Mouse (Mus musculus) kidney, adult 18-20 months (tissue): ENCODE measurements around the gene Atmin.
A peak's percentile ranks its signal among the peaks of the same experiment; 100 is the strongest.

Experiments
- DNase-seq: peaks from one replicate; pipeline ENCODE4 v3.0.0; 2021

The Atmin gene

GRCm38 (mm10) chr8:116951778-116952177 lies 8.6 kb downstream of the Atmin start:
- no peak for DNase-seq

GRCm38 (mm10) chr8:116952428-116952827 lies 9.2 kb downstream of the Atmin start:
- DNase-seq, result no peak

- DNase-seq, result no peak
Measured at GRCm38 (mm10) chr8:116954415-116954814, 11.2 kb downstream of the Atmin start.

- peak; percentile 29 for DNase-seq
Measured at GRCm38 (mm10) chr8:116969531-116969930, 26.3 kb downstream of the Atmin start.

- no peak for DNase-seq
Measured at GRCm38 (mm10) chr8:116975066-116975465, 31.9 kb downstream of the Atmin start.

- peak; percentile 20 for DNase-seq
Measured at GRCm38 (mm10) chr8:116975606-116976005, 32.4 kb downstream of the Atmin start.

GRCm38 (mm10) chr8:116978052-116978451 lies 34.9 kb downstream of the Atmin start:
- DNase-seq, result no peak

GRCm38 (mm10) chr8:116978631-116979256 lies 35.6 kb downstream of the Atmin start, which contains the start of gene 1700030J22Rik:
Gene 1700030J22Rik, minus strand, starts transcription at chr8:116978959.
- DNase-seq, result peak; percentile 100

GRCm38 (mm10) chr8:116980117-116980516 lies 36.9 kb downstream of the Atmin start:
- DNase-seq, result peak; percentile 55

GRCm38 (mm10) chr8:116989842-116990241 lies 46.6 kb downstream of the Atmin start:
- DNase-seq, result no peak

- DNase-seq, result peak; percentile 32
Measured at GRCm38 (mm10) chr8:116991241-116991640, 48.0 kb downstream of the Atmin start.

- peak; percentile 70 for DNase-seq
Measured at GRCm38 (mm10) chr8:116992176-116992971, 49.2 kb downstream of the Atmin start.

- DNase-seq, result peak; percentile 99
Measured at GRCm38 (mm10) chr8:116993095-116993867, 50.1 kb downstream of the Atmin start, which contains the start of gene Gcsh. Gene Gcsh, minus strand, starts transcription at chr8:116993537.

- DNase-seq, result no peak
Measured at GRCm38 (mm10) chr8:116994016-116994716, 51.0 kb downstream of the Atmin start.
